Mouse (Mus musculus) heart, embryonic 10.5 days (tissue): Measurements from ENCODE around the gene Alg13. TPM values are rescaled to one million over a fixed set of nuclear protein-coding genes. Genes with fewer than 3 reads are reported as not detected.

Source experiments
- DNase-seq: peaks from one replicate; pipeline ENCODE4 v3.0.0-alpha.2; 2017; ENCODE audit warnings: low spot score
- H3K27ac ChIP-seq: fragments of 300-500 bp; sonication (generic); 2 replicates; pipeline ENCODE4 v1.5.1; 2016; ENCODE audit warnings: mild to moderate bottlenecking
- H3K27me3 ChIP-seq: fragments of 300-500 bp; sonication (generic); 2 replicates; pipeline ENCODE4 v1.6.1; 2016; ENCODE audit warnings: mild to moderate bottlenecking; ENCODE audit not compliant: poor library complexity, insufficient read depth, severe bottlenecking
- H3K36me3 ChIP-seq: fragments of 300-500 bp; sonication (generic); 2 replicates; pipeline ENCODE4 v1.6.1; 2016; ENCODE audit warnings: mild to moderate bottlenecking, moderate library complexity
- H3K4me1 ChIP-seq: fragments of 300-500 bp; sonication (generic); 2 replicates; pipeline ENCODE4 v1.6.1; 2016; ENCODE audit warnings: mild to moderate bottlenecking
- H3K4me3 ChIP-seq: fragments of 300-500 bp; sonication (generic); 2 replicates; pipeline ENCODE4 v1.5.1; 2016; ENCODE audit warnings: mild to moderate bottlenecking, moderate library complexity
- H3K9me3 ChIP-seq: fragments of 300-500 bp; sonication (generic); 2 replicates; pipeline ENCODE4 v1.6.1; 2016; ENCODE audit warnings: mild to moderate bottlenecking, moderate library complexity
- WGBS: fragments of 180-500 bp; shearing (Covaris S2); methylation state at CpG from one replicate; pipeline ENCODE4 v1.1.7; 2016; 5-methylcytosine and 5-hydroxymethylcytosine counted together
- microRNA-seq: library from miRNA; unstranded; fragments of <30 nt; microRNA quantifications from one replicate; pipeline ENCODE4, GENCODE M21; 2017
- polyA plus RNA-seq: library from polyadenylated mRNA; unstranded; fragments of >200 nt; fragmentation: Nextera tagmentation; extraction: Ambion mirVana; gene quantifications from 2 replicates; pipeline ENCODE4 v1.2.1, GENCODE M21; 2016

Alg13 gene
- polyA plus RNA-seq, 1 experiment from 2014 or later = 21.5 TPM

- no peaks in the 10 kb centered on the region for H3K4me1 ChIP-seq
- no peak overlapping the region for H3K4me3 ChIP-seq
- peaks cover 16% of the 10 kb centered on the region; the same call in 1 of the 2 replicates for H3K36me3 ChIP-seq
- no peaks in the 10 kb centered on the region for H3K27me3 ChIP-seq
- no peaks in the 10 kb centered on the region for H3K9me3 ChIP-seq
- DNase-seq = no peak
- no peak overlapping the region for H3K27ac ChIP-seq
- WGBS = 72% methylated on average over 2 of the region's 2 CpGs
Measured at GRCm38 (mm10) chrX:144374196-144374595, 56.6 kb downstream of the Alg13 start.

GRCm38 (mm10) chrX:144403526-144403925 lies 85.9 kb downstream of the Alg13 start:
- Histone ChIP-seq H3K36me3 (no peaks in the 10 kb centered on the region), H3K9me3 (no peaks in the 10 kb centered on the region), H3K4me3 (no peak overlapping the region), H3K4me1 (no peaks in the 10 kb centered on the region), H3K27ac (no peak overlapping the region), H3K27me3 (no peaks in the 10 kb centered on the region)
- WGBS = 37% methylated on average over 7 of the region's 7 CpGs
- DNase-seq = peak; percentile 74

- Histone ChIP-seq H3K4me3 (no peak overlapping the region), H3K27me3 (no peaks in the 10 kb centered on the region), H3K9me3 (no peaks in the 10 kb centered on the region), H3K4me1 (no peaks in the 10 kb centered on the region), H3K36me3 (no peaks in the 10 kb centered on the region), H3K27ac (no peak overlapping the region)
- DNase-seq = no peak
- WGBS = 63% methylated on average over 5 of the region's 5 CpGs
Measured at GRCm38 (mm10) chrX:144408036-144408435, 90.4 kb downstream of the Alg13 start.

- no peak for DNase-seq
- no peak overlapping the region for H3K4me3 ChIP-seq
- H3K36me3 ChIP-seq = no peaks in the 10 kb centered on the region
- no peaks in the 10 kb centered on the region for H3K4me1 ChIP-seq
- H3K9me3 ChIP-seq = no peaks in the 10 kb centered on the region
- H3K27me3 ChIP-seq = no peaks in the 10 kb centered on the region
- WGBS = 60% methylated on average over 1 of the region's 1 CpGs
- no peak overlapping the region for H3K27ac ChIP-seq
Measured at GRCm38 (mm10) chrX:144420259-144420658, 102.7 kb downstream of the Alg13 start.

- H3K4me3 ChIP-seq = no peak overlapping the region
- no peaks in the 10 kb centered on the region for H3K4me1 ChIP-seq
- H3K9me3 ChIP-seq = no peaks in the 10 kb centered on the region
- no peaks in the 10 kb centered on the region for H3K27me3 ChIP-seq
- no peak overlapping the region for H3K27ac ChIP-seq
- WGBS = 86% methylated on average over 1 of the region's 1 CpGs
- H3K36me3 ChIP-seq = no peaks in the 10 kb centered on the region
- no peak for DNase-seq
Measured at GRCm38 (mm10) chrX:144421091-144421490, 103.5 kb downstream of the Alg13 start.

GRCm38 (mm10) chrX:144423848-144424247 lies 106.2 kb downstream of the Alg13 start:
- H3K27me3 ChIP-seq = no peaks in the 10 kb centered on the region
- WGBS = 75% methylated on average over 3 of the region's 3 CpGs
- no peak overlapping the region for H3K4me3 ChIP-seq
- H3K27ac ChIP-seq = no peak overlapping the region
- no peaks in the 10 kb centered on the region for H3K9me3 ChIP-seq
- no peaks in the 10 kb centered on the region for H3K36me3 ChIP-seq
- DNase-seq = no peak
- no peaks in the 10 kb centered on the region for H3K4me1 ChIP-seq

Small RNA genes lying within 50 kb of the gene (microRNA-seq; reads per million reads assigned to microRNA genes)
- gene Mir680-2 = not detected

Other genes with a start within 250 kb of the Alg13 start
- 0.21 and 0.30 TPM in 2 replicates for gene A730046J19Rik, start 164.1 kb upstream of the Alg13 start, polyA plus RNA-seq
- gene Trpc5os, start 138.8 kb downstream of the Alg13 start, polyA plus RNA-seq = 0.12 and 0.21 TPM in 2 replicates